Mouse (Mus musculus) ES-Bruce4 (cell line): ENCODE measurements around the gene Scn1b. TPM values are rescaled to one million over a fixed set of nuclear protein-coding genes. Genes with fewer than 3 reads are reported as not detected.

Experiments used
- H3K27ac ChIP-seq: 2 replicates; pipeline ENCODE4 v1.5.1; 2012; ENCODE audit warnings: low read length, inconsistent platforms; ENCODE audit not compliant: insufficient read depth
- H3K27me3 ChIP-seq: 2 replicates; pipeline ENCODE4 v1.6.1; 2012; ENCODE audit warnings: mild to moderate bottlenecking, low read length, inconsistent platforms; ENCODE audit not compliant: control insufficient read depth, poor library complexity, insufficient read depth, severe bottlenecking
- H3K36me3 ChIP-seq: 2 replicates; pipeline ENCODE4 v1.6.1; 2012; ENCODE audit warnings: inconsistent platforms, mild to moderate bottlenecking, low read length, moderate library complexity; ENCODE audit not compliant: control insufficient read depth, poor library complexity, insufficient read depth, severe bottlenecking
- H3K4me1 ChIP-seq: one replicate; pipeline ENCODE4 v1.8.1; 2011; ENCODE audit warnings: low read length; ENCODE audit not compliant: control insufficient read depth, insufficient read depth
- H3K4me3 ChIP-seq: 2 replicates; pipeline ENCODE4 v1.5.1; 2011; ENCODE audit warnings: low read depth, mild to moderate bottlenecking, low read length
- H3K9ac ChIP-seq: 2 replicates; pipeline ENCODE4 v1.6.1; 2012; ENCODE audit warnings: low read depth, mild to moderate bottlenecking, inconsistent platforms; ENCODE audit not compliant: poor library complexity, severe bottlenecking
- H3K9me3 ChIP-seq: replicated peaks from 2 replicates; pipeline ENCODE4 v1.6.1; 2012; ENCODE audit warnings: mild to moderate bottlenecking, low read length, inconsistent platforms; ENCODE audit not compliant: control insufficient read depth, poor library complexity, insufficient read depth, severe bottlenecking
- CTCF ChIP-seq: IDR thresholded peaks from one replicate; pipeline ENCODE4 v1.8.1; 2011; ENCODE audit warnings: low read depth, low read length
- EP300 ChIP-seq: IDR thresholded peaks from 2 replicates; pipeline ENCODE4 v1.6.1; 2011; ENCODE audit warnings: low read depth, low read length; ENCODE audit not compliant: insufficient read depth
- POLR2A ChIP-seq: IDR thresholded peaks from one replicate; pipeline ENCODE4 v1.8.1; 2011; ENCODE audit warnings: low read length; ENCODE audit not compliant: insufficient read depth
- polyA plus RNA-seq: library from polyadenylated mRNA; stranded (reverse); fragments of >200 nt; gene quantifications from 2 replicates; pipeline ENCODE4 v1.2.4, GENCODE M21; 2011; ENCODE audit warnings: low read depth; ENCODE audit not compliant: missing spikeins, insufficient read depth, insufficient read length

The Scn1b gene
- polyA plus RNA-seq, 1 experiment: 27.5 TPM

- TF ChIP-seq EP300 (no peak), CTCF (no peak), POLR2A (no peak)
- no peak overlapping the region for H3K27ac ChIP-seq
Measured at GRCm38 (mm10) chr7:31077470-31077869, 49.3 kb downstream of the Scn1b start.

GRCm38 (mm10) chr7:31076492-31076891 is 50.3 kb downstream of the Scn1b start, which contains the start of gene Fxyd3:
Gene Fxyd3 (minus strand): TSS chr7:31076704.
- no peak within 1 kb of the TSS for H3K9ac ChIP-seq
- H3K4me1 ChIP-seq: peaks cover 3% of the 10 kb centered on the region
- no peaks in the 10 kb centered on the region for H3K9me3 ChIP-seq
- H3K27ac ChIP-seq: no peak within 1 kb of the TSS
- H3K4me3 ChIP-seq: no peak within 1 kb of the TSS
- TF ChIP-seq CTCF (no peak), EP300 (no peak), POLR2A (no peak)
- no peaks in the 10 kb centered on the region for H3K27me3 ChIP-seq
- no peaks in the 10 kb centered on the region for H3K36me3 ChIP-seq

More at GRCm38 (mm10) chr7:31077470-31077869, 49.3 kb downstream of the Scn1b start:
- Histone ChIP-seq H3K9ac (no peak overlapping the region), H3K9me3 (no peaks in the 10 kb centered on the region), H3K4me1 (no peaks in the 10 kb centered on the region), H3K4me3 (no peak overlapping the region), H3K27me3 (no peaks in the 10 kb centered on the region), H3K36me3 (no peaks in the 10 kb centered on the region)

GRCm38 (mm10) chr7:31074713-31075069 is 52.1 kb downstream of the Scn1b start:
- no peak overlapping the region for H3K4me3 ChIP-seq
- no peaks in the 10 kb centered on the region for H3K36me3 ChIP-seq
- peaks cover 3% of the 10 kb centered on the region for H3K4me1 ChIP-seq
- TF ChIP-seq POLR2A (no peak), EP300 (no peak), CTCF (no peak)
- H3K9me3 ChIP-seq: no peaks in the 10 kb centered on the region
- H3K27me3 ChIP-seq: no peaks in the 10 kb centered on the region
- no peak overlapping the region for H3K9ac ChIP-seq
- no peak overlapping the region for H3K27ac ChIP-seq

GRCm38 (mm10) chr7:31074061-31074712 is 52.6 kb downstream of the Scn1b start:
- no peak overlapping the region for H3K27ac ChIP-seq
- H3K27me3 ChIP-seq: no peaks in the 10 kb centered on the region
- H3K9ac ChIP-seq: no peak overlapping the region
- H3K9me3 ChIP-seq: no peaks in the 10 kb centered on the region
- TF ChIP-seq POLR2A: no peak
- TF ChIP-seq CTCF: no peak
- TF ChIP-seq EP300: no peak
- H3K4me1 ChIP-seq: peaks cover 3% of the 10 kb centered on the region
- H3K36me3 ChIP-seq: no peaks in the 10 kb centered on the region
- H3K4me3 ChIP-seq: no peak overlapping the region

GRCm38 (mm10) chr7:31073546-31073945 is 53.3 kb downstream of the Scn1b start:
- H3K9me3 ChIP-seq: no peaks in the 10 kb centered on the region
- H3K36me3 ChIP-seq: no peaks in the 10 kb centered on the region
- no peak overlapping the region for H3K27ac ChIP-seq
- no peaks in the 10 kb centered on the region for H3K27me3 ChIP-seq
- peaks cover 3% of the 10 kb centered on the region for H3K4me1 ChIP-seq
- no peak overlapping the region for H3K4me3 ChIP-seq
- no peak overlapping the region for H3K9ac ChIP-seq
- TF ChIP-seq EP300 (no peak), POLR2A (no peak), CTCF (no peak)

GRCm38 (mm10) chr7:31072326-31072725 is 54.5 kb downstream of the Scn1b start:
- H3K9me3 ChIP-seq: no peaks in the 10 kb centered on the region
- no peaks in the 10 kb centered on the region for H3K36me3 ChIP-seq
- H3K4me1 ChIP-seq: peaks cover 3% of the 10 kb centered on the region
- no peak overlapping the region for H3K27ac ChIP-seq
- H3K9ac ChIP-seq: no peak overlapping the region
- H3K27me3 ChIP-seq: no peaks in the 10 kb centered on the region
- no peak overlapping the region for H3K4me3 ChIP-seq
- TF ChIP-seq EP300: 0 out of 2 replicates have a peak, but pooled peaks have one; percentile 32
- no peak for TF ChIP-seq CTCF
- no peak for TF ChIP-seq POLR2A
